Mouse (Mus musculus) kidney, adult 2 months (tissue): Measurements from ENCODE around the gene Adar. TPM values are rescaled to one million over a fixed set of nuclear protein-coding genes. Genes with fewer than 3 reads are reported as not detected.

Experiments
- DNase-seq: peaks from one replicate; pipeline ENCODE4 v3.0.0; 2021
- H3K27ac ChIP-seq: fragments of 200-500 bp; 2 replicates; pipeline ENCODE4 v1.5.1; 2012; ENCODE audit warnings: low read depth, low read length, control low read depth, inconsistent platforms; ENCODE audit not compliant: insufficient read depth
- H3K27me3 ChIP-seq: fragments of 200-500 bp; replicated peaks from 2 replicates; pipeline ENCODE4 v1.6.1; 2012; ENCODE audit warnings: mild to moderate bottlenecking, moderate library complexity, low read length, inconsistent platforms; ENCODE audit not compliant: control insufficient read depth, insufficient read depth
- H3K36me3 ChIP-seq: fragments of 200-500 bp; 2 replicates; pipeline ENCODE4 v1.6.1; 2012; ENCODE audit warnings: mild to moderate bottlenecking, moderate library complexity, low read length, inconsistent platforms; ENCODE audit not compliant: control insufficient read depth, insufficient read depth
- H3K4me1 ChIP-seq: fragments of 200-500 bp; 2 replicates; pipeline ENCODE4 v1.6.1; 2011; ENCODE audit warnings: low read length; ENCODE audit not compliant: control insufficient read depth, insufficient read depth
- H3K4me3 ChIP-seq: fragments of 200-500 bp; 2 replicates; pipeline ENCODE4 v1.5.1; 2011; ENCODE audit warnings: mild to moderate bottlenecking, low read depth, low read length, control low read depth; ENCODE audit not compliant: insufficient read depth
- CTCF ChIP-seq: fragments of 200-500 bp; conservative IDR thresholded peaks from 2 replicates; pipeline ENCODE4 v1.5.1; 2011; ENCODE audit warnings: low read depth, mild to moderate bottlenecking, control low read depth, low read length, moderate library complexity, mixed read lengths; ENCODE audit not compliant: insufficient read depth, insufficient read length
- POLR2A ChIP-seq: fragments of 200-500 bp; IDR thresholded peaks from one replicate; pipeline ENCODE4 v1.6.1; 2011; ENCODE audit warnings: low read depth, low read length, control low read depth
- WGBS: fragments of 180-500 bp; shearing (Covaris S2); methylation state at CpG from one replicate; pipeline ENCODE4 v1.1.7; 2018; 5-methylcytosine and 5-hydroxymethylcytosine counted together
- polyA plus RNA-seq: library from polyadenylated mRNA; depleted of rRNA; stranded (reverse); fragments of >200 nt; gene quantifications from 2 replicates; pipeline ENCODE4 v1.2.3, GENCODE M21; 2012

The Adar gene
- polyA plus RNA-seq, 1 experiment: 22.0 TPM

- Histone ChIP-seq H3K27ac (peak overlapping the region; percentile 78), H3K4me3 (peak overlapping the region; percentile 97), H3K4me1 (peaks cover 11% of the 10 kb centered on the region; the same call in 1 of the 2 replicates), H3K27me3 (no peaks in the 10 kb centered on the region), H3K36me3 (no peaks in the 10 kb centered on the region)
- DNase-seq: peak; percentile 96
- WGBS: under 1% methylated on average over 32 of the region's 32 CpGs
- peak; percentile 70 for TF ChIP-seq POLR2A
- 0 out of 2 replicates have a peak, but pooled peaks have one; percentile 6 for TF ChIP-seq CTCF
Observed at GRCm38 (mm10) chr3:89730350-89731331, 15.8 kb downstream of the Adar start.

GRCm38 (mm10) chr3:89732091-89732490 is 17.3 kb downstream of the Adar start:
- 68% methylated on average over 4 of the region's 4 CpGs for WGBS
- no peak for TF ChIP-seq POLR2A
- TF ChIP-seq CTCF: no peak
- no peak overlapping the region for H3K4me3 ChIP-seq

GRCm38 (mm10) chr3:89738509-89738908 is 23.7 kb downstream of the Adar start:
- no peak for TF ChIP-seq CTCF
- no peak for TF ChIP-seq POLR2A
- H3K36me3 ChIP-seq: no peaks in the 10 kb centered on the region; the same call in 1 of the 2 replicates
- no peaks in the 10 kb centered on the region for H3K4me1 ChIP-seq
- no peak for DNase-seq
- no peaks in the 10 kb centered on the region for H3K27me3 ChIP-seq
- no peak overlapping the region for H3K4me3 ChIP-seq
- no peak overlapping the region for H3K27ac ChIP-seq
- 97% methylated on average over 6 of the region's 6 CpGs for WGBS

More at GRCm38 (mm10) chr3:89732091-89732490, 17.3 kb downstream of the Adar start:
- Histone ChIP-seq H3K36me3 (no peaks in the 10 kb centered on the region), H3K27ac (no peak overlapping the region), H3K27me3 (no peaks in the 10 kb centered on the region), H3K4me1 (peaks cover 11% of the 10 kb centered on the region; the same call in 1 of the 2 replicates)
- DNase-seq: no peak

- no peak for DNase-seq
- WGBS: 36% methylated on average over 1 of the region's 1 CpGs
- peaks cover 2% of the 10 kb centered on the region; the same call in 1 of the 2 replicates for H3K36me3 ChIP-seq
- no peak overlapping the region for H3K4me3 ChIP-seq
- H3K4me1 ChIP-seq: no peaks in the 10 kb centered on the region
- H3K27me3 ChIP-seq: no peaks in the 10 kb centered on the region
- H3K27ac ChIP-seq: no peak overlapping the region
- TF ChIP-seq CTCF (no peak), POLR2A (no peak)
Observed at GRCm38 (mm10) chr3:89752307-89752706, 37.5 kb downstream of the Adar start.

- no peak for DNase-seq
- H3K4me1 ChIP-seq: no peaks in the 10 kb centered on the region
- 64% methylated on average over 6 of the region's 6 CpGs for WGBS
- TF ChIP-seq CTCF: no peak
- TF ChIP-seq POLR2A: no peak
- no peak overlapping the region for H3K4me3 ChIP-seq
- no peaks in the 10 kb centered on the region for H3K27me3 ChIP-seq
- no peak overlapping the region for H3K27ac ChIP-seq
- no peaks in the 10 kb centered on the region for H3K36me3 ChIP-seq
Observed at GRCm38 (mm10) chr3:89755283-89755682, 40.5 kb downstream of the Adar start.

- H3K4me1 ChIP-seq: no peaks in the 10 kb centered on the region
- no peaks in the 10 kb centered on the region for H3K27me3 ChIP-seq
- TF ChIP-seq CTCF (no peak), POLR2A (no peak)
- no peak overlapping the region for H3K27ac ChIP-seq
- WGBS: 60% methylated on average over 2 of the region's 2 CpGs
- DNase-seq: no peak
- no peaks in the 10 kb centered on the region for H3K36me3 ChIP-seq
- H3K4me3 ChIP-seq: no peak overlapping the region
Observed at GRCm38 (mm10) chr3:89757851-89758250, 43.0 kb downstream of the Adar start.

- TF ChIP-seq POLR2A (no peak), CTCF (no peak)
- H3K36me3 ChIP-seq: no peaks in the 10 kb centered on the region
- H3K27me3 ChIP-seq: no peaks in the 10 kb centered on the region
- H3K27ac ChIP-seq: no peak overlapping the region
- no peaks in the 10 kb centered on the region for H3K4me1 ChIP-seq
- no peak overlapping the region for H3K4me3 ChIP-seq
- 60% methylated on average over 3 of the region's 3 CpGs for WGBS
- DNase-seq: no peak
Observed at GRCm38 (mm10) chr3:89759786-89760185, 45.0 kb downstream of the Adar start.
